Mouse (Mus musculus): ENCODE results near the gene Olfr1242. TPM values are rescaled to one million over a fixed set of nuclear protein-coding genes. Genes with fewer than 3 reads are reported as not detected.
A peak's percentile ranks its signal among the peaks of the same experiment; 100 is the strongest.

The Olfr1242 gene
- not detected in 2 replicates for polyA plus RNA-seq (2014; fragmentation: Nextera tagmentation; extraction: Ambion mirVana)

- ATAC-seq (no peak), DNase-seq (ENCODE audit: low spot score) (no peak)
- H3K4me3 ChIP-seq (ENCODE audit: low read depth, low read length), result no peak within 1 kb of the TSS
- H3K4me2 ChIP-seq (ENCODE audit: low read length), result no peak within 1 kb of the TSS
- no peak within 1 kb of the TSS for H3K9ac ChIP-seq (ENCODE audit: low read length)
- H3K4me1 ChIP-seq (ENCODE audit: control insufficient read depth, insufficient read depth, low read length), result no peaks in the 10 kb centered on the region
- H3K36me3 ChIP-seq (ENCODE audit: control insufficient read depth, insufficient read depth, low read length), result no peaks in the 10 kb centered on the region
- no peak within 1 kb of the TSS for H3K27ac ChIP-seq (ENCODE audit: low read depth, low read length)
- H3K27me3 ChIP-seq (replicated peaks; ENCODE audit: control insufficient read depth, insufficient read depth, low read length), result no peaks in the 10 kb centered on the region
- WGBS, result 96% methylated on average over 1 of the region's 1 CpGs
- H3K9me3 ChIP-seq (replicated peaks; ENCODE audit: control insufficient read depth, low read length), result no peaks in the 10 kb centered on the region
These were observed at the start of gene Olfr1242 for GRCm38 (mm10) chr2:89498235-89498634. Gene Olfr1242 (minus strand): TSS chr2:89498335.

DNA sequence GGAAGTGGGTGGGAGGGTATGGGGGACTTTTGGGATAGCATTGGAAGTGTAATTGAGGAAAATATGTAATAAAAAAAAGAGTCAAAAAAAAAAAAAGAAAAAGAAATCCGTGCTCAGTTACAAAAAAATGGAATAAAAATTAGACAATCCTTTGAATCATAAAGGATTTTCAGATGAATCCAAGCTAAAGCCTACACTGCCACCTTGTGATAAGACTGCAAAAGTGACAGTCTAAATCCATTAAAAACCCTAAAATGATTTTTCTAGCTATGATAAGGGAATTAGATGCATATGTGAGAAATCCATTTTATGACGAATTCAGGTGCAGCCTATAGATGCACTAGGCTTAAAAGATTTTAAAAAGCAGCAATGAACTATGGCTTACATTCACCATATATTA lies 46.4 kb upstream of the Olfr1242 start:
- no peaks in the 10 kb centered on the region for H3K27me3 ChIP-seq (replicated peaks; ENCODE audit: control insufficient read depth, insufficient read depth, low read length)
- no peak overlapping the region for H3K4me3 ChIP-seq (ENCODE audit: low read depth, low read length)
- H3K4me2 ChIP-seq (ENCODE audit: low read length), result no peak overlapping the region
- no peak for ATAC-seq
- H3K27ac ChIP-seq (ENCODE audit: low read depth, low read length), result no peak overlapping the region
- 62% methylated on average over 2 of the region's 2 CpGs for WGBS
- no peaks in the 10 kb centered on the region for H3K4me1 ChIP-seq (ENCODE audit: control insufficient read depth, insufficient read depth, low read length)
- no peak overlapping the region for H3K9ac ChIP-seq (ENCODE audit: low read length)
- no peaks in the 10 kb centered on the region for H3K9me3 ChIP-seq (replicated peaks; ENCODE audit: control insufficient read depth, low read length)
- peak; percentile 44 for DNase-seq (ENCODE audit: low spot score)
- no peaks in the 10 kb centered on the region for H3K36me3 ChIP-seq (ENCODE audit: control insufficient read depth, insufficient read depth, low read length)

GRCm38 (mm10) chr2:89539923-89540322 lies 41.8 kb upstream of the Olfr1242 start:
- WGBS, result 74% methylated on average over 1 of the region's 1 CpGs
- no peak overlapping the region for H3K27ac ChIP-seq (ENCODE audit: low read depth, low read length)
- no peak overlapping the region for H3K4me3 ChIP-seq (ENCODE audit: low read depth, low read length)

DNA sequence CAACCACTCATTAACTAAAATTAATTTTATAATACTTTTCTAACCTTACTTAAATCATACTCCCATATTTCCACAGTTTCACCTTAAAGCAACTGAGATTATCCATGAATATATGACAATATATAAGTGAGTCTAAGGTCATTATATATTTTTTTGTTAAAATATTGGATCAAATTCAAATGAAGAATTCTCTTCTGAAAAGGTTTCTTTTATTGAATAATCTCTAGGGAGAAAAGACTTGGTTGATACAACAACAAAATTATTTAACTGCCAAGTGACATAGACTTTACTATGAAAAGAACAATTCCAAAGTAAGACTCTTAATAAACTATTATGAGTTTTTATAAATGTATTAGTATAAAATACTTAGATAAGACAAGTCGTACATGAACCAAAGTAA lies 33.3 kb upstream of the Olfr1242 start, which contains the start of gene Olfr1243:
Olfr1243 (minus strand) TSS at position 101 of the 400 bp plus-strand sequence.
- H3K36me3 ChIP-seq (ENCODE audit: control insufficient read depth, insufficient read depth, low read length), result no peaks in the 10 kb centered on the region
- WGBS, result 89% methylated on average over 1 of the region's 1 CpGs
- H3K27ac ChIP-seq (ENCODE audit: low read depth, low read length), result no peak within 1 kb of the TSS
- ATAC-seq (no peak), DNase-seq (ENCODE audit: low spot score) (no peak)
- no peak within 1 kb of the TSS for H3K9ac ChIP-seq (ENCODE audit: low read length)
- no peaks in the 10 kb centered on the region for H3K4me1 ChIP-seq (ENCODE audit: control insufficient read depth, insufficient read depth, low read length)
- no peak within 1 kb of the TSS for H3K4me2 ChIP-seq (ENCODE audit: low read length)
- no peaks in the 10 kb centered on the region for H3K9me3 ChIP-seq (replicated peaks; ENCODE audit: control insufficient read depth, low read length)
- H3K27me3 ChIP-seq (replicated peaks; ENCODE audit: control insufficient read depth, insufficient read depth, low read length), result no peaks in the 10 kb centered on the region
- no peak within 1 kb of the TSS for H3K4me3 ChIP-seq (ENCODE audit: low read depth, low read length)

More at GRCm38 (mm10) chr2:89539923-89540322, 41.8 kb upstream of the Olfr1242 start:
- Histone ChIP-seq H3K4me1 (ENCODE audit: control insufficient read depth, insufficient read depth, low read length) (no peaks in the 10 kb centered on the region), H3K27me3 (replicated peaks; ENCODE audit: control insufficient read depth, insufficient read depth, low read length) (no peaks in the 10 kb centered on the region), H3K9ac (ENCODE audit: low read length) (no peak overlapping the region), H3K36me3 (ENCODE audit: control insufficient read depth, insufficient read depth, low read length) (no peaks in the 10 kb centered on the region), H3K4me2 (ENCODE audit: low read length) (no peak overlapping the region), H3K9me3 (replicated peaks; ENCODE audit: control insufficient read depth, low read length) (no peaks in the 10 kb centered on the region)
- no peak for DNase-seq (ENCODE audit: low spot score)
- no peak for ATAC-seq

DNA sequence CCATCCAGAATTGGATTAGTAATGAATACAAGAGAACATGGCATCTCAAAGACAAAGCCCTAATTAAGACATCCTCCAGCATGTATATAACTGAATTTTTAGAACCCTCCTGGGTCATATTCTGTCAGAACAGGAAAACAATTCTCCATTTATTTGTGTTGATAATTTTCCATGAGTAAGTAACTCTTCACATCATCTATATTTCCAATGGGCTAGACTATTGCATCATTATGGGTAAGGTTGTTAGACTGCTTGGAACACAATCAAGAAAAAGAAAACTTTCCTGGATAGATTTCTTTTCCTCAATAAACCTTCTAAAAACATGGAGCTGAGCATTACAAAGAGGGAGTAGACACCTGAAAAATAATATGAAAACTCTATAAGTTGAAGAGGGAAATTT lies 11.1 kb downstream of the Olfr1242 start, which contains the start of gene Olfr1241:
Olfr1241 (minus strand) TSS at position 101 of the 400 bp plus-strand sequence.
- H3K9ac ChIP-seq (ENCODE audit: low read length), result no peak within 1 kb of the TSS
- H3K27ac ChIP-seq (ENCODE audit: low read depth, low read length), result no peak within 1 kb of the TSS
- no peaks in the 10 kb centered on the region for H3K27me3 ChIP-seq (replicated peaks; ENCODE audit: control insufficient read depth, insufficient read depth, low read length)
- no peak for DNase-seq (ENCODE audit: low spot score)
- H3K4me3 ChIP-seq (ENCODE audit: low read depth, low read length), result no peak within 1 kb of the TSS
- H3K4me1 ChIP-seq (ENCODE audit: control insufficient read depth, insufficient read depth, low read length), result no peaks in the 10 kb centered on the region
- no peak for ATAC-seq
- no peak within 1 kb of the TSS for H3K4me2 ChIP-seq (ENCODE audit: low read length)
- H3K9me3 ChIP-seq (replicated peaks; ENCODE audit: control insufficient read depth, low read length), result no peaks in the 10 kb centered on the region
- no peaks in the 10 kb centered on the region for H3K36me3 ChIP-seq (ENCODE audit: control insufficient read depth, insufficient read depth, low read length)

GRCm38 (mm10) chr2:89442900-89443299 lies 55.2 kb downstream of the Olfr1242 start, which contains the start of gene Olfr1240:
Gene Olfr1240 (minus strand): TSS chr2:89443000.
- Histone ChIP-seq H3K9ac (ENCODE audit: low read length) (no peak within 1 kb of the TSS), H3K27me3 (replicated peaks; ENCODE audit: control insufficient read depth, insufficient read depth, low read length) (no peaks in the 10 kb centered on the region), H3K4me1 (ENCODE audit: control insufficient read depth, insufficient read depth, low read length) (no peaks in the 10 kb centered on the region), H3K36me3 (ENCODE audit: control insufficient read depth, insufficient read depth, low read length) (no peaks in the 10 kb centered on the region), H3K4me2 (ENCODE audit: low read length) (no peak within 1 kb of the TSS), H3K9me3 (replicated peaks; ENCODE audit: control insufficient read depth, low read length) (no peaks in the 10 kb centered on the region), H3K27ac (ENCODE audit: low read depth, low read length) (no peak within 1 kb of the TSS), H3K4me3 (ENCODE audit: low read depth, low read length) (no peak within 1 kb of the TSS)
- ATAC-seq, result no peak
- 89% methylated on average over 3 of the region's 3 CpGs for WGBS
- DNase-seq (ENCODE audit: low spot score), result no peak

Other genes starting within 250 kb of the Olfr1242 start
- gene Olfr1228, start 244.3 kb downstream of the Olfr1242 start, polyA plus RNA-seq (2014; fragmentation: Nextera tagmentation; extraction: Ambion mirVana), result not detected in 2 replicates
- gene Olfr1229, start 210.3 kb downstream of the Olfr1242 start, polyA plus RNA-seq (2014; fragmentation: Nextera tagmentation; extraction: Ambion mirVana), result not detected in 2 replicates
- gene Olfr1230, start 201.1 kb downstream of the Olfr1242 start, polyA plus RNA-seq (2014; fragmentation: Nextera tagmentation; extraction: Ambion mirVana), result not detected in 2 replicates
- gene Olfr1231, start 191.3 kb downstream of the Olfr1242 start, polyA plus RNA-seq (2014; fragmentation: Nextera tagmentation; extraction: Ambion mirVana), result not detected in 2 replicates
- not detected in 2 replicates for gene Olfr1232, start 168.7 kb downstream of the Olfr1242 start, polyA plus RNA-seq (2014; fragmentation: Nextera tagmentation; extraction: Ambion mirVana)
- not detected in 2 replicates for gene Olfr1233, start 155.9 kb downstream of the Olfr1242 start, polyA plus RNA-seq (2014; fragmentation: Nextera tagmentation; extraction: Ambion mirVana)
- gene Olfr1234, start 133.5 kb downstream of the Olfr1242 start, polyA plus RNA-seq (2014; fragmentation: Nextera tagmentation; extraction: Ambion mirVana), result not detected in 2 replicates
- gene Olfr1238, start 88.7 kb downstream of the Olfr1242 start, polyA plus RNA-seq (2014; fragmentation: Nextera tagmentation; extraction: Ambion mirVana), result not detected in 2 replicates
- not detected in 2 replicates for gene Olfr1239, start 77.9 kb downstream of the Olfr1242 start, polyA plus RNA-seq (2014; fragmentation: Nextera tagmentation; extraction: Ambion mirVana)
- gene Olfr1240, start 55.3 kb downstream of the Olfr1242 start, polyA plus RNA-seq (2014; fragmentation: Nextera tagmentation; extraction: Ambion mirVana), result not detected in 2 replicates
- not detected in 2 replicates for gene Olfr1241, start 11.2 kb downstream of the Olfr1242 start, polyA plus RNA-seq (2014; fragmentation: Nextera tagmentation; extraction: Ambion mirVana)
- not detected in 2 replicates for gene Olfr1243, start 33.2 kb upstream of the Olfr1242 start, polyA plus RNA-seq (2014; fragmentation: Nextera tagmentation; extraction: Ambion mirVana)
- not detected in 2 replicates for gene Olfr1245, start 80.1 kb upstream of the Olfr1242 start, polyA plus RNA-seq (2014; fragmentation: Nextera tagmentation; extraction: Ambion mirVana)
- gene Olfr1246, start 94.8 kb upstream of the Olfr1242 start, polyA plus RNA-seq (2014; fragmentation: Nextera tagmentation; extraction: Ambion mirVana), result not detected in 2 replicates
- gene Olfr1247, start 115.8 kb upstream of the Olfr1242 start, polyA plus RNA-seq (2014; fragmentation: Nextera tagmentation; extraction: Ambion mirVana), result not detected in 2 replicates
- not detected in 2 replicates for gene Olfr1248, start 119.9 kb upstream of the Olfr1242 start, polyA plus RNA-seq (2014; fragmentation: Nextera tagmentation; extraction: Ambion mirVana)
- gene Olfr1249, start 136.6 kb upstream of the Olfr1242 start, polyA plus RNA-seq (2014; fragmentation: Nextera tagmentation; extraction: Ambion mirVana), result not detected in 2 replicates
- gene Olfr1250, start 163.1 kb upstream of the Olfr1242 start, polyA plus RNA-seq (2014; fragmentation: Nextera tagmentation; extraction: Ambion mirVana), result not detected in 2 replicates
- gene Olfr1251, start 173.6 kb upstream of the Olfr1242 start, polyA plus RNA-seq (2014; fragmentation: Nextera tagmentation; extraction: Ambion mirVana), result not detected in 2 replicates
- gene Olfr1252, start 226.7 kb upstream of the Olfr1242 start, polyA plus RNA-seq (2014; fragmentation: Nextera tagmentation; extraction: Ambion mirVana), result not detected in 2 replicates